Mouse (Mus musculus): ENCODE results near the gene Bbs9.

Bbs9 gene

GRCm38 (mm10) chr9:22537767-22538373, 62.4 kb downstream of the Bbs9 start:
- DNase-seq: no peak

- no peak for DNase-seq
These were observed 64.0 kb downstream of the Bbs9 start for GRCm38 (mm10) chr9:22539546-22539945.

DNA sequence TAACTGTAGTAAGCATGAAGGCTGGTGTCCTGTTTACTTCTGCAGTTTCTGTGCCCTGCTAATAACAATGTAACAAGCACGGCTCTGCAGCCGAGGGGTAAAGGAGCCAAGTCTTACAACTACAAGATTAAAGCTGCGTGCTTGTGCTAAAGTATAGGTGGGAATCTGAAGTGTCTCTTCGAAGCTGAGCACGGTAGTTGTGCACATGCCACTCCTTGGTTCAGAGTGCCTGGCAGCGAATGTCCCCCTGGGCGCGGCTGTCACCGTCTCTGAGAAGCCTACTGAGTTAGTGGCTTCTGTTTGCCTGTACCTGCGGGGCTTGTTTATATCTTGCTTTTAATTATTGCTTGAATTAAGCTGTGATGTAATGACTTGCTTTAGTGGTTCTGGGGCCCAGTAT, 65.6 kb downstream of the Bbs9 start:
- DNase-seq: no peak

- no peak for DNase-seq
These were observed 68.0 kb downstream of the Bbs9 start for GRCm38 (mm10) chr9:22543467-22543866.

DNA sequence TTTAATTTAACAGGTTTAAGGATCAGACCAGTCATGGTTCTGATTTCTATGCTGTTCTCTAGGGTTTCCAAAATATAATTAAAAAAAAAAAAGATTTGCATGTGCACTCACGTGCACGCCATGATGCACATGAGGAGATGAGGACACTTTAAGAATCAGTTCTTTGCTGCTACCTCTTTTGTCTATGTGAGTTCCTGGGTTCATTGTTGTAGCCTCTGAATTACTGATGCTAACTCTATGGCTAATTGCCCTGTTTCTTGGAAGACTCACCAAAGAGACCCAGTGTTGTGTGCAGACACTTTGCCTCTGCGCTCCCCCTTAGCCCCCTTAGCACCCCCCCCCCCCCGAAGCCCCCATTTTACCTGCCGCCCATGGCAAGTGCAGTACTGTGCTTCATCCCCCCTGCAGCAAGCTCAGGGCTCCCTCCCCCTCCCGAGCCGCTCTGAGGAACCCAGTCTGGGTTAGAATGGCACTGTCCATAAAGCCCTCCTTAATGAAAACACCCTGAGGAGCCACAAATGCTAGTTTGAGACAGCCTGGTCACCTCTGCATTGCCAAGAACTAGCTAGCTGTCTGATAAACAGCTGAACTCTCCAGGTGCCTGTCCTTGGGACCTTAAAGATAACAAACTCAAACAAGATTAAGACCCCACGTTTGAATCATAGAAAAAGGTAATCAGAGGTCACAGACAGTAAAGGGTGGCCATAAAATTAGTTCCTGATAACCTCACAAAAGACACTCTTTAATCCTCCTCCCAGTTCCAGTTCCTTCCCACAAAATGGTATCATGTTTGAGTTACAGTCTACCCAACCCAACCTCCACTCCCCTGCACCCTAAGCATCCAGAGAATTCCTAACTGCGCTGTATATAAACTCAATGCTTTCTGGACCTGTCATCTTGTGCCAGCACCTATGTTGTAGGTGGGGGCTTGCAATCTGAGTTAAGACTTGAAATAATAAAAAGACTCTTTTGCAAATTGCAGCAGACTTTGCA, 69.1 kb downstream of the Bbs9 start:
- no peak for DNase-seq

GRCm38 (mm10) chr9:22551273-22551672, 75.8 kb downstream of the Bbs9 start:
- no peak for DNase-seq

DNA sequence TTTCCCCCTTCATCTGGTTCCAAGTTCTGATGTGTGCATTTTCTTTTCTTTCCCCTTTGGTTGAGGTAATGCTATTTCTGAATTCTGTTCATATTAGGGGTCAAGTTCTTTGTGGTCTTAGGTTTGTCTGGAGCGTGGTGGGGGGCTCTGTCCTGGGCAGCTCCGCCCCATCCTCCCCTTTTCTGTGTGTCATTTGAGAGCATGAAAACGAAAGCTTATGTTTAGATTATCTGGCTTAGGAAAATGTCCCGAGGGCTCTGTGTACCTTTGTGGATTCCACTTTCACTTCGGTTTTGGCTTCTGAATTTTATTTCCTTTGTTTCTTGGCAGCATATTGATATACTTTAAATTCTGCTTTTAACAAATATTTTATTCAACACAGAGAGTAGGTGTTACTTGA, 80.6 kb downstream of the Bbs9 start:
- DNase-seq: no peak

GRCm38 (mm10) chr9:22557467-22557866, 82.0 kb downstream of the Bbs9 start:
- DNase-seq: peak; percentile 63 to 75

- DNase-seq: no peak
These were observed 88.3 kb downstream of the Bbs9 start for GRCm38 (mm10) chr9:22563612-22564347.

DNA sequence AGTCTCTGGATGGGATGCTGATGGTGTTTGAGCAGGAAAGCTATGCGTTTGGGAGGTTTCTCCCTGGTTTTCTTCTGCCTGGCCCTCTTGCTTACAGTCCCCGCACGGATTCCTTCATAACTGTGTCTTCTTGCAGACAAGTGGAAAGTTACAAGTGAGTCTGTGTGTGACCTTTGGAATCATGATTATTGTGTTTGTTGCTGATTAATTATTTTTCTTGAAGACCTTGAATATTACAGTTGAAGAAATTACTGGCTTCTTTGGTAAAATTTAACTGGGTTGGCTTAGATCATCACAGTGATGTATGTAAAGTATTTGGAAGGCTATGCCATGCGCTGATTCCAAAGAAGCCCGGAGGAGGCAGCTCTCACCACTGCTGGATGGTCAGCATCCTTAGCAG, 92.2 kb downstream of the Bbs9 start:
- DNase-seq: no peak

- DNase-seq: no peak
These were observed 101.1 kb downstream of the Bbs9 start for GRCm38 (mm10) chr9:22576426-22577139.

DNA sequence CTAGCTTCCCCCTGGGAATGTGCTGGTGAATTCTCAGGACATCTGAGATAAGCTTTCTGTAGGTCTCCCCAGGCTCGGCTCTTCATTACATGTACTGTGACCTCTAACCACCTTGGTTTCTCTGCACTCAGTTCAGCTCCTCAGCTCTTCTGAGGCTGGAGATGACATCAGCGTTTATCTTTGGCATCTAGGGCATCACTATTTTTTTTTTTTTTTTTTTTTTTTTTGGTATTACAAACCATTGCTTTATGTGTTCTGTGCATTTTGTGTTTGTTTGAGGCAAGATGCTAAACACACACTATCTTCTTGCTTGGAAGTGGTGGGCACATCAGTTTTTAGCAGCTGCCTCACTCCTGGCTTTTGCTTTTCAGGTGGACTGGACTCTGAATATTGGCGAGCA, 102.8 kb downstream of the Bbs9 start:
- DNase-seq: no peak

DNA sequence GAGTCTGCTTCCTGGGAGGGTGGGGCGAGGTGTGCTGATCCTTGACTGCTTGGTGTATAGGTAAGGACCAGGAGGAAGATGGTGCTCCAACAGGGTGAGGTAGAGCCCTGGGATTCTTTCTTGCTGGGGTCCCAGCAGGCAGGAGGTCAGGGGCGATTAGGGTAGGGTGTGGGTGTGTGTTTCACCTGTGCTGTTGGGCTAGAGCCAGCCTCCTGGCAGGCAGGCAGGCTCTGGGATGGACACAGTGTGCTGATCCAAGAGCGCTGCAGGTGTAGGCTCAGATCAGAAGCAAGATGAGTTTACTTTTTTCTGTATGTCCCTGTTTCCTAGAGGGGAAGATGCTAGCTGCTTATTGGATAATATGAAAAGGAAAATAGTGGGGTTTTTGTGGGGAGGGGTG, 108.7 kb downstream of the Bbs9 start:
- peak; percentile 28 to 39 for DNase-seq

- DNase-seq: no peak
These were observed 117.5 kb downstream of the Bbs9 start for GRCm38 (mm10) chr9:22593032-22593431.

GRCm38 (mm10) chr9:22596650-22597049, 121.1 kb downstream of the Bbs9 start:
- DNase-seq: no peak

DNA sequence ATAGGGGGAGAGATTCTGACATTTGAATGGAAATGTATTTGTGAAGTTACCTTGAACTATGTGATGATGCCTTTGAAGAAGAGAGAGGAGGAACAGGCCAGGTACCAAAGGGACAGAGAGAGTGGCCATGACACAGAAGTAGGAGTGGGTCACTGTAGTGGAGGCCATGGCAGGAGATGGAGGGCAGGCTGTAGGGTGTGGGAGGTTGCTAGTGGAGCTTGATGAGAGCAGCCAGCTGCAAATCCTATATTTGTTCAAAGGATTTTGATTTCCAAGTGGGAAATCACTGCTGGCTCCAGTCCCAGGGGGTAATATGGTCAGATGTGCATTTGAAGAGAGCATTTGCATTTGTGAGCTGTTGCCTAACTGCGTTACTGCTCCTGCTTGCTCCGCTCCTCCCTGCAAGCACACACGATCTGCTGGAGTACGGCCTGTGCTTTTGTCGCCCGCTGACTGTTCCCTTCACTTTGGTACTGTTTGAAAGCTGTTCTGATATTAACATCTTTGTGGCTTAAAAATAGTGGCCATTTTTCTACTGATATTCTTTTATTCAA, 137.8 kb downstream of the Bbs9 start:
- no peak for DNase-seq

DNA sequence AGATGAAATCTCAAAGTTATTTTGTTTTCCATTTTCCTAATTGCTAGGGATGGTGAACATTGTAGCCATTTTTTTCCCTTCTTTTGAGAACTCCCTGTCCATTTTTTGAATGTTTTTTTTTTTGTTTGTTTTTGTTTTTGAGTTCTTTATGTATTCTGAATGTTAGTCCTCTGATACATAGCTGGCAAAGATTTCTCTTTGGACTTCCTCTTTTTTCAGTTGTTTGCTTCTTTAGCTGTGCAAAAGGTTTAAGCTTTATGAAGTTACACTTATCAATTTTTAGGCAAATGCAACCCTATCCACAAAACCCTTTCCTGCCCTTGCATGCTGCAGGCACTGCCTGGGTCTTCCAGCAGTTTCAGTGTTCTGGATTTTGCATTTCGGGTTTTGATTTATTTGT, 143.7 kb downstream of the Bbs9 start:
- DNase-seq: no peak

DNA sequence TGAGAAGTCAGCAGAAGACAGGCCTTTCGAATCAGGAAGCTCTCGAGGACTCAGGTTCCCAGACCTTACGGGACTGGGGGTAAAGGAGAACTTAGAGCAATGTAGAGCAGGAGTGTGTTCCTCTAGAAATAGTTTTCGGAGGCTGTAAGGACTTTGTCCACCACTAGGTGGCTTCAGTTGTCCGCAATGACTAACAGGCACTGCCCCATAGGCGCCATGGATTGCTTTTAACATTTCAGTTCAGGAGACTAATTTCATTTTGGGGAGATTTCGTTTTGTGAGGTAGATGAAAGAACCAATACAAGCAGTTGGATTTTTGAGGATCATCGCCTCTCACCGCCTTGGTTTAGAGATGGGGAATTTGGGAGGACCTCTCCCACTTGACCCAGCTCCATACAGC, 149.5 kb downstream of the Bbs9 start:
- peak; percentile 43 to 46 for DNase-seq

GRCm38 (mm10) chr9:22626014-22626413, 150.5 kb downstream of the Bbs9 start:
- no peak for DNase-seq

DNA sequence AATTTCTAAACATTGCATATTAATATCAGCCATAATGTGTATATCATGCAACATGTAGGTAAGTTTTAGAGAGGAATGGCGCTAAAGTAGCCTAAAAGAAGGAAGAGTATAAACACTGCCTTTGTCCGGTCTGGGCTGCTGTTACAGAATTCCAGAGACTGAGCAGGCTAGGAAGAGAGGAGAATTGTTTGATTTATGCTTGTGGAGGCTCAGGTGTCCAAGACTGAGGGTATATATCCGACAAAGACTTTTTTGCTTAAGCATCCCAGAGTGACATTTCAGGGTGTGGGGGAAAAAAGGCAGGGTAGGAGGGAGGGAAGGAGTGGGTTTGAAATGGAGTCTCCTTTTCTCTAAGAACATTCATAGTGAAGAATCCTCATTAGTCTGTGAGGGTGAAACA, 152.4 kb downstream of the Bbs9 start:
- DNase-seq: no peak

DNA sequence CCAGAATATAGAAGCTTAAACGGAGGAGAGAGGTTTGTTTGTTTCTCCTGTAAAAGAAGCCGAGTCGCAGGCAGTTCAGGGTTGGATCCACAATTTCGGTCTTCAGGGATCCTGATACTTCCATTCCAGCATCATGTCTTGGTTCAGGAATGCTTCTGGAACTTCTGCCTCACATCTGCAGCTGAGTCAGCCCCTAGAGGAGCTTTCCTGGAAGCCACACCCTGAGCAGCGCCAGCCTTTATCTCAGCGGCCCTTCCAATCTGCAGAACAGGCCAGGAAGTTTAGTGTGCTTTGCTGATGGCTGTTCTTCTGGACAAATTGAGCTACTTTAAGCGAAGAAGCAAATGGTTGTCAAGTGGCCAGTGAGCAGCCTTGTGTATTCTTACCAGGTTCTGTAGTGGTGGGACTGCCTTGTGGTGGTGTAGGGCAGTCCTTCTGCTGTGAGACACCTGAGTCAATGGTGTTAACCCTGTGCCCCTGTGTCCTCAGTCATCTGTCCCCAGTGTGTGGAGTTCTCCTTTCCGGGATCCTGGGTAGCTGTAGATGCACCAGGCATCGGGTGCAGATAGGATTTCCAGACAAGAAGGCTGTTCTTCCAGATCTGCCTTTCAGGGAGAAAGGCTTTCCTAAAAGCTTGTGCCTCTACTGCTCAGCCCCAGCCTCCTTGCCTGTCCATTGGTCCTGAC, 157.4 kb downstream of the Bbs9 start:
- DNase-seq: no peak

GRCm38 (mm10) chr9:22638502-22638901, 163.0 kb downstream of the Bbs9 start:
- no peak for DNase-seq

All from cerebellum, adult 18-20 months (tissue).